Mouse (Mus musculus): ENCODE measurements at regions not wholly inside any gene's neighbourhood (a gene's known extent, or its start where the extent isn't known, plus 50 kb on each side); places are given as distances from the start of the nearest gene placed in this dataset. TPM values are rescaled to one million over a fixed set of nuclear protein-coding genes. Genes with fewer than 3 reads are reported as not detected.
A peak's percentile ranks its signal among the peaks of the same experiment; 100 is the strongest.

- DNase-seq, result no peak
These were observed 65.8 kb downstream of the Smim10l1 start for GRCm38 (mm10) chr6:133170548-133170947.

- DNase-seq, result no peak
These were observed 66.6 kb downstream of the Smim10l1 start for GRCm38 (mm10) chr6:133171286-133171685.

GRCm38 (mm10) chr6:133206173-133206572 lies 85.8 kb upstream of the 5530400C23Rik start:
- peak; percentile 71 for DNase-seq

Small RNA genes lying in the stretch of these regions (microRNA-seq; reads per million reads assigned to microRNA genes)
- gene Gm23403 (not detected), gene Gm25019 (not detected)

Measured in adrenal gland, postnatal 10 days (tissue).